ENCODE assay signal across 8 mouse cellular contexts in the genomic region with DNA sequence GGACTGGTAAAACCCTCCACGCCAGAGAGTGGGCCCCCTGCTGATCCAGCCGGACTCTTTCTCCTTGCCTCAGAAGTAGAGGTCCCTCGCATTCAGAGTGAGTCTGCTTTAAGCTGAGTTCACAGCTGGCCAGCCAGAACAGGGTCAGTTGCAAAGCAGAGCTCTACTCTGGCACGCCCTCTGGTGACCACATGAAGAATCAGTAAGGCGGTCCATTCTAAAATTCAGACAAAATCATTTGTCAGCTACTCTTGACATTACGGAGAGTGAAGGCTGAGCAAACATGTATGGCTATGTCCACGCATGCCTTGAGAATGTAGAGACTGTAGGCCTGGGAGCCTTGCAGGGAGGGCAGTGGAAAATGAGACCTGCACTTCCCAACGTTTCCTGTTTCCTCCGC. TPM values are rescaled to one million over a fixed set of nuclear protein-coding genes. Genes with fewer than 3 reads are reported as not detected.
DNase-seq lines count a peak whose midpoint lies in the region; ATAC-seq and TF ChIP-seq lines count a peak whose summit lies in the region.

No protein-coding gene starts in this region.

- 11% methylated on average over 9 of the region's 9 CpGs for WGBS in forebrain, embryonic 11.5 days
- WGBS in forebrain, embryonic 12.5 days = 9% methylated on average over 9 of the region's 9 CpGs
- WGBS in intestine, embryonic 14.5 days = 7% methylated on average over 9 of the region's 9 CpGs
- 8% methylated on average over 9 of the region's 9 CpGs for WGBS in limb, embryonic 14.5 days
- 11% methylated on average over 9 of the region's 9 CpGs for WGBS in midbrain, postnatal 0 days

- TF ChIP-seq CTCF in midbrain, postnatal 0 days (IDR thresholded peaks at IDR 0.05) = peak; percentile 89

- TF ChIP-seq POLR2A in limb, embryonic 14.5 days (IDR thresholded peaks at IDR 0.05; ENCODE audit: borderline replicate concordance, extremely low read depth, insufficient read depth, insufficient read length) = no peak

- DNase-seq in forebrain, embryonic 11.5 days (ENCODE audit: low spot score) = peak; percentile 81
- peak; percentile 65 to 75 for DNase-seq in cerebellum, adult 18-20 months
- peak; percentile 79 for DNase-seq in gastrocnemius, postnatal 10 days
- peak; percentile 80 for DNase-seq in intestine, embryonic 14.5 days (ENCODE audit: low spot score)
- peak; percentile 58 for DNase-seq in limb, embryonic 14.5 days (ENCODE audit: low spot score)
- DNase-seq in midbrain, postnatal 0 days (ENCODE audit: low spot score) = peak; percentile 73
- DNase-seq in spleen, postnatal 36 days (ENCODE audit: low spot score in 2 of 2) = peak; percentile 44 to 50

- H3K4me3 ChIP-seq in forebrain, embryonic 11.5 days (ENCODE audit: low read depth, low read length) = no peak overlapping the region
- no peak overlapping the region for H3K4me3 ChIP-seq in forebrain, embryonic 12.5 days (replicated peaks)
- no peak overlapping the region for H3K4me3 ChIP-seq in intestine, embryonic 14.5 days (ENCODE audit: low read depth, low read length)
- no peak overlapping the region for H3K4me3 ChIP-seq in limb, embryonic 14.5 days (replicated peaks; ENCODE audit: low read length)
- H3K4me3 ChIP-seq in midbrain, postnatal 0 days (ENCODE audit: low read depth, low read length) = no peak overlapping the region

- no peaks in the 10 kb centered on the region for H3K36me3 ChIP-seq in forebrain, embryonic 11.5 days (ENCODE audit: control insufficient read depth, insufficient read depth, low read length)
- H3K36me3 ChIP-seq in forebrain, embryonic 12.5 days (replicated peaks) = no peaks in the 10 kb centered on the region
- H3K36me3 ChIP-seq in intestine, embryonic 14.5 days (ENCODE audit: control insufficient read depth, insufficient read depth, low read length) = no peaks in the 10 kb centered on the region
- no peaks in the 10 kb centered on the region for H3K36me3 ChIP-seq in limb, embryonic 14.5 days (ENCODE audit: control insufficient read depth, insufficient read depth, low read length)
- no peaks in the 10 kb centered on the region for H3K36me3 ChIP-seq in midbrain, postnatal 0 days (ENCODE audit: insufficient read depth, low read length)

- no peak for ATAC-seq in forebrain, embryonic 11.5 days (replicated peaks; ENCODE audit: low FRiP score)
- ATAC-seq in forebrain, embryonic 12.5 days (ENCODE audit: low FRiP score) = no peak
- peak; percentile 61; the same call in 1 of the 2 replicates for ATAC-seq in intestine, embryonic 14.5 days (replicated peaks; ENCODE audit: low FRiP score, low TSS enrichment, low read depth)
- peak; percentile 77; the same call in 1 of the 2 replicates for ATAC-seq in limb, embryonic 14.5 days (ENCODE audit: low FRiP score, low read depth)
- ATAC-seq in midbrain, postnatal 0 days (ENCODE audit: low FRiP score) = 0 out of 2 replicates have a peak, but pooled peaks have one; percentile 34

- H3K9ac ChIP-seq in forebrain, embryonic 11.5 days (ENCODE audit: low read length) = no peak overlapping the region
- H3K9ac ChIP-seq in forebrain, embryonic 12.5 days = no peak overlapping the region; the same call in 1 of the 2 replicates
- H3K9ac ChIP-seq in intestine, embryonic 14.5 days (ENCODE audit: low read length) = no peak overlapping the region
- peak overlapping the region; percentile 14; the same call in 1 of the 2 replicates for H3K9ac ChIP-seq in limb, embryonic 14.5 days (ENCODE audit: low read depth, low read length, severe bottlenecking)
- H3K9ac ChIP-seq in midbrain, postnatal 0 days (replicated peaks; ENCODE audit: low read length, poor library complexity, severe bottlenecking) = no peak overlapping the region

- H3K9me3 ChIP-seq in forebrain, embryonic 11.5 days (ENCODE audit: control insufficient read depth, low read length) = no peaks in the 10 kb centered on the region
- no peaks in the 10 kb centered on the region for H3K9me3 ChIP-seq in forebrain, embryonic 12.5 days
- H3K9me3 ChIP-seq in intestine, embryonic 14.5 days (ENCODE audit: control insufficient read depth, low read length) = no peaks in the 10 kb centered on the region
- H3K9me3 ChIP-seq in limb, embryonic 14.5 days (ENCODE audit: control insufficient read depth, low read length) = no peaks in the 10 kb centered on the region
- no peaks in the 10 kb centered on the region for H3K9me3 ChIP-seq in midbrain, postnatal 0 days (ENCODE audit: low read length)

- H3K27me3 ChIP-seq in forebrain, embryonic 11.5 days (ENCODE audit: control insufficient read depth, insufficient read depth, low read length) = no peaks in the 10 kb centered on the region
- H3K27me3 ChIP-seq in forebrain, embryonic 12.5 days = 0 out of 2 replicates have a peak, but pooled peaks cover 4% of the 10 kb centered on the region
- H3K27me3 ChIP-seq in intestine, embryonic 14.5 days (replicated peaks; ENCODE audit: control insufficient read depth, insufficient read depth, low read length) = no peaks in the 10 kb centered on the region; the same call in 1 of the 2 replicates
- no peaks in the 10 kb centered on the region for H3K27me3 ChIP-seq in limb, embryonic 14.5 days (ENCODE audit: control insufficient read depth, insufficient read depth, low read length)
- H3K27me3 ChIP-seq in midbrain, postnatal 0 days (ENCODE audit: insufficient read depth, low read length) = 0 out of 2 replicates have a peak, but pooled peaks cover under 1% of the 10 kb centered on the region

- H3K4me2 ChIP-seq in forebrain, embryonic 11.5 days (ENCODE audit: low read depth, low read length, severe bottlenecking) = no peak overlapping the region
- H3K4me2 ChIP-seq in forebrain, embryonic 12.5 days = no peak overlapping the region
- H3K4me2 ChIP-seq in intestine, embryonic 14.5 days (ENCODE audit: low read length) = no peak overlapping the region
- no peak overlapping the region for H3K4me2 ChIP-seq in limb, embryonic 14.5 days (replicated peaks; ENCODE audit: low read depth, low read length, severe bottlenecking)
- no peak overlapping the region for H3K4me2 ChIP-seq in midbrain, postnatal 0 days (ENCODE audit: low read depth, low read length, poor library complexity, severe bottlenecking)

- no peak overlapping the region for H3K27ac ChIP-seq in forebrain, embryonic 11.5 days (ENCODE audit: low read depth, low read length)
- no peak overlapping the region for H3K27ac ChIP-seq in forebrain, embryonic 12.5 days
- no peak overlapping the region for H3K27ac ChIP-seq in intestine, embryonic 14.5 days (ENCODE audit: low read depth)
- H3K27ac ChIP-seq in limb, embryonic 14.5 days (replicated peaks; ENCODE audit: low read depth, low read length) = no peak overlapping the region
- no peak overlapping the region for H3K27ac ChIP-seq in midbrain, postnatal 0 days (ENCODE audit: low read depth, low read length)

- 0 out of 2 replicates have a peak, but pooled peaks cover 2% of the 10 kb centered on the region for H3K4me1 ChIP-seq in forebrain, embryonic 11.5 days (replicated peaks; ENCODE audit: control insufficient read depth, insufficient read depth, low read length)
- H3K4me1 ChIP-seq in forebrain, embryonic 12.5 days = no peaks in the 10 kb centered on the region; the same call in 1 of the 2 replicates
- no peaks in the 10 kb centered on the region; the same call in 1 of the 2 replicates for H3K4me1 ChIP-seq in intestine, embryonic 14.5 days (replicated peaks; ENCODE audit: control insufficient read depth, insufficient read depth, low read length)
- H3K4me1 ChIP-seq in limb, embryonic 14.5 days (ENCODE audit: control insufficient read depth, insufficient read depth, low read length) = no peaks in the 10 kb centered on the region
- no peaks in the 10 kb centered on the region for H3K4me1 ChIP-seq in midbrain, postnatal 0 days (ENCODE audit: insufficient read depth, low read length)

RNA-seq across cellular contexts. Expression of a gene that starts 6.7 kb away (rescaled TPM):
- 54.8 and 57.4 TPM in 2 replicates for polyA plus RNA-seq in forebrain, embryonic 11.5 days (2014; fragmentation: Nextera tagmentation; extraction: Ambion mirVana)
- 71.8 and 75.5 TPM in 2 replicates for polyA plus RNA-seq in forebrain, embryonic 12.5 days (2016; fragmentation: Nextera tagmentation; extraction: Ambion mirVana)
- 10 to 100 TPM; 23.7 to 27.8 TPM for total RNA-seq in gastrocnemius, postnatal 10 days (2021)
- polyA plus RNA-seq in intestine, embryonic 14.5 days (2014; fragmentation: Nextera tagmentation; extraction: Ambion mirVana) = 37.0 and 38.6 TPM in 2 replicates
- 50.9 and 58.1 TPM in 2 replicates for polyA plus RNA-seq in limb, embryonic 14.5 days (2012; rRNA removed)
- polyA plus RNA-seq in limb, embryonic 14.5 days (2014; fragmentation: Nextera tagmentation; extraction: Ambion mirVana) = 31.3 and 38.5 TPM in 2 replicates
- 29.4 and 41.3 TPM in 2 replicates for total RNA-seq in midbrain, postnatal 0 days (2014; rRNA removed)
- polyA plus RNA-seq in midbrain, postnatal 0 days (2015; fragmentation: Nextera tagmentation; extraction: Ambion mirVana) = 23.4 and 25.0 TPM in 2 replicates

RNA-seq across cellular contexts. Expression of a gene that starts 9.1 kb away (rescaled TPM):
- not detected in 2 replicates for polyA plus RNA-seq in forebrain, embryonic 11.5 days (2014; fragmentation: Nextera tagmentation; extraction: Ambion mirVana)
- polyA plus RNA-seq in forebrain, embryonic 12.5 days (2016; fragmentation: Nextera tagmentation; extraction: Ambion mirVana) = not detected in 2 replicates
- not detected for total RNA-seq in gastrocnemius, postnatal 10 days (2021)
- polyA plus RNA-seq in intestine, embryonic 14.5 days (2014; fragmentation: Nextera tagmentation; extraction: Ambion mirVana) = not detected in 2 replicates
- 1.7 and 3.2 TPM in 2 replicates for polyA plus RNA-seq in limb, embryonic 14.5 days (2012; rRNA removed)
- 0.25 TPM in 1 of 2 replicates, not detected in the other for polyA plus RNA-seq in limb, embryonic 14.5 days (2014; fragmentation: Nextera tagmentation; extraction: Ambion mirVana)
- total RNA-seq in midbrain, postnatal 0 days (2014; rRNA removed) = 0.93 and 3.5 TPM in 2 replicates
- 0.15 and 0.37 TPM in 2 replicates for polyA plus RNA-seq in midbrain, postnatal 0 days (2015; fragmentation: Nextera tagmentation; extraction: Ambion mirVana)

RNA-seq across cellular contexts. Expression of a gene that starts 52.2 kb away (rescaled TPM):
- not detected in 2 replicates for polyA plus RNA-seq in forebrain, embryonic 11.5 days (2014; fragmentation: Nextera tagmentation; extraction: Ambion mirVana)
- not detected in 2 replicates for polyA plus RNA-seq in forebrain, embryonic 12.5 days (2016; fragmentation: Nextera tagmentation; extraction: Ambion mirVana)
- total RNA-seq in gastrocnemius, postnatal 10 days (2021) = not detected
- polyA plus RNA-seq in intestine, embryonic 14.5 days (2014; fragmentation: Nextera tagmentation; extraction: Ambion mirVana) = not detected in 2 replicates
- 0.49 and 0.92 TPM in 2 replicates for polyA plus RNA-seq in limb, embryonic 14.5 days (2012; rRNA removed)
- not detected in 2 replicates for polyA plus RNA-seq in limb, embryonic 14.5 days (2014; fragmentation: Nextera tagmentation; extraction: Ambion mirVana)
- not detected in 2 replicates for total RNA-seq in midbrain, postnatal 0 days (2014; rRNA removed)
- 0.37 TPM in 1 of 2 replicates, not detected in the other for polyA plus RNA-seq in midbrain, postnatal 0 days (2015; fragmentation: Nextera tagmentation; extraction: Ambion mirVana)

Comparison
In these comparisons a context has a peak if more than half of its experiments do, and no peak if none do; other contexts are left out.
1. ATAC-seq: peak in intestine, embryonic 14.5 days (single experiment), limb, embryonic 14.5 days (single experiment) and midbrain, postnatal 0 days (single experiment); none in forebrain, embryonic 11.5 days (single experiment) and forebrain, embryonic 12.5 days (single experiment).
2. Peak in every context shown above with its lines, with median percentiles within 50 percentile points of each other: DNase-seq.